Mouse (Mus musculus): Measurements from ENCODE around the gene Agpat3.

The Agpat3 gene

GRCm38 (mm10) chr10:78258142-78258675 is 94.1 kb downstream of the Agpat3 start:
- DNase-seq (ENCODE audit: low spot score), result no peak

DNA sequence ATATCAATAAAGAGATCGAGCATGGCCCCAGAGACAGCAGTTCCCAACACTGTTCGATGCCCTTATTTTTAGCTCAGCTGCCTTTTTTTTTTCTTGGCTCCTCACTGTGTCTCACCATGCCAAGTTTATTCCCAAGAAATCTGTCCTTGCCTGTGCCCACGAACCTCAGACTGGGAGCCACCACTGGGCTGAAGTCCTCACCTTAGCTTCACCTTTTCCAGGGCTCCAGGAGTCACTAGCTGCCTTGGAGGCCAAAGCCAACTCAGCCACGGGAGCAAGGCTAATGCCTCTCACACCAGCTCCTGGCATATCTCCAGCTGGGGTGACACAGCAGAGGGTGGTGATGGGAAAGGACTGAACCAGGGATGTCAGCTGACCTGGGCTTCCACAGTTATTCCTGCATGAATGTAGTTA is 96.6 kb downstream of the Agpat3 start:
- DNase-seq (ENCODE audit: low spot score), result no peak

- no peak for DNase-seq (ENCODE audit: low spot score)
These were observed 105.1 kb downstream of the Agpat3 start for GRCm38 (mm10) chr10:78247206-78247605.

DNA sequence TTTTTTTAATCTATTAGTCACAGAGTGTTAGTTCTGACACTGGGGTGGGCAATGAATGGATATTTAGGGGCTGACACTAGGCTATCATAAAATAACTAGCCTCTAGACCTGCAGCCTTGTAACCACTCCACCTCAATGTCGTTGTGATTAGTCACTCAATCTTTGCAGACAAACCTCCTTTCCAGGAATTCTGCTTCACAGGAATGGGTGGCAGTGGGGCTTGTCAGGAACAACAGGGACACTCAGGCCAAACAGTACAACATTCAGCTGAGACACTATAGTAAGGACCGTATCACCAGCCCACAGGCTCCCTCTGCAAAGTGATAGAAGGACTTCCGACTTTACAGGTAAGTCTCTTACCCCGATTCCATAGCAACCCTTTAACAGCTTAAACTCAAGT is 105.6 kb downstream of the Agpat3 start:
- DNase-seq (ENCODE audit: low spot score), result no peak

GRCm38 (mm10) chr10:78245225-78245547 is 107.1 kb downstream of the Agpat3 start:
- no peak for DNase-seq (ENCODE audit: low spot score)

DNA sequence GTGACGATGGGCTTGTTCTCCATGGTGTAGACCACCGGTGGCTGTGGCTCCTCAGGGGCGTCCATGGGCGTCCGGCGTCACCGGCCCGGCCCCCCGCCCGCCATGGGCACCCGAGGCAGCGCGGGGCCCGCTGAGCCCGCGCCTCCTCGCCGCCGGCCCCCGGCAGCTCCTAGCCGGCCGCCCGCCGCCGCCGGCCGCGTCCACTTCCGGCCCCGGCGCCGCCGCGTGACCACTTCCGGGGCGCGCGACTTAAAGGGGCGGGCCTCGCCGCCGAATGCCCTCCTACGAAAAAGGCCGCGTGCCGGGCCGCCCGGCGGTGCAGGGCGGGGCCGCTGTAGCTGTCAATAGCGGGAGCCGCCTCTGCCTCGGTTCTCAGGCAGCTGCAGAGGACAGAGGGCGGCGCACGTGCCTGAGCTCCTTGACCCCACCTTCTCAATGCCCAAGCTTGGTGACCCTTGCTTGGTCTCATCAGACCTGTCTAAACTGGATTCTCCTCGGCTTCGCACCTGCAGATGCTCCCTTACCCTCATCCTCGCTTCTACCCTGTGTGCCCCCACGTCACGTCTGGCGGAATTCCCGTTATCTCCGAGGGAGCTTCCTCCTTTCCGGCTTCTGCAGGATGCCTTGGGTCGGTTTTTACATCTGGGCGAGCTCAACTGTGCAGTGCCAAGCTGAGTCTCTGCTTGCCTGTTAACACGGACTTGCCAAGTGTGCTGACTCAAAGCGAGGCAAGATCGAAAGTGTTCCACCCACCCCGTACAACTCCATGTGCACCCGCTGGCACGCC is 107.7 kb downstream of the Agpat3 start, which contains the start of gene Trappc10:
Gene Trappc10, minus strand, starts transcription at position 204 of the 787 bp plus-strand sequence.
- DNase-seq (ENCODE audit: low spot score), result peak; percentile 88

GRCm38 (mm10) chr10:78244058-78244437 is 108.2 kb downstream of the Agpat3 start:
- peak; percentile 41 for DNase-seq (ENCODE audit: low spot score)

- DNase-seq (ENCODE audit: low spot score), result no peak
These were observed 113.4 kb downstream of the Agpat3 start for GRCm38 (mm10) chr10:78238926-78239325.

- no peak for DNase-seq (ENCODE audit: low spot score)
These were observed 114.0 kb downstream of the Agpat3 start for GRCm38 (mm10) chr10:78238297-78238696.

- DNase-seq (ENCODE audit: low spot score), result no peak
These were observed 114.5 kb downstream of the Agpat3 start for GRCm38 (mm10) chr10:78237809-78238208.

- no peak for DNase-seq (ENCODE audit: low spot score)
These were observed 115.2 kb downstream of the Agpat3 start for GRCm38 (mm10) chr10:78236885-78237629.

DNA sequence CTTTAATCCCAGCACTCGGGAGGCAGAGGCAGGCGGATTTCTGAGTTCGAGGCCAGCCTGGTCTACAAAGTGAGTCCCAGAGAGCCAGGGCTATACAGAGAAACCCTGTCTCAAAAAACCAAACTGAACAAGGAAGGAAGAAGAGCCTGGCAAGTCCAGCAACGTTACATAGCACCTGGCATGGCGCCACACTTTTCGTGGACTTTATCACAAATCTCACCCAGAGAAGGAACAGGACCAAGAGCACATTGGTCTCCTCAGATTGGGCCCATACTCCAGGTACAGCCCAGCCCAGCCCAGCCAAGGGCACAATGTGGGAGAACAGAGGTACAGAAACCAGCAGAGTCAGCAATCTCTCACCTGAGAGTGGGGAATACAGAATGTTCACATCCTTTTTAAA is 118.5 kb downstream of the Agpat3 start:
- no peak for DNase-seq (ENCODE audit: low spot score)

- DNase-seq (ENCODE audit: low spot score), result no peak
These were observed 119.1 kb downstream of the Agpat3 start for GRCm38 (mm10) chr10:78233161-78233560.

DNA sequence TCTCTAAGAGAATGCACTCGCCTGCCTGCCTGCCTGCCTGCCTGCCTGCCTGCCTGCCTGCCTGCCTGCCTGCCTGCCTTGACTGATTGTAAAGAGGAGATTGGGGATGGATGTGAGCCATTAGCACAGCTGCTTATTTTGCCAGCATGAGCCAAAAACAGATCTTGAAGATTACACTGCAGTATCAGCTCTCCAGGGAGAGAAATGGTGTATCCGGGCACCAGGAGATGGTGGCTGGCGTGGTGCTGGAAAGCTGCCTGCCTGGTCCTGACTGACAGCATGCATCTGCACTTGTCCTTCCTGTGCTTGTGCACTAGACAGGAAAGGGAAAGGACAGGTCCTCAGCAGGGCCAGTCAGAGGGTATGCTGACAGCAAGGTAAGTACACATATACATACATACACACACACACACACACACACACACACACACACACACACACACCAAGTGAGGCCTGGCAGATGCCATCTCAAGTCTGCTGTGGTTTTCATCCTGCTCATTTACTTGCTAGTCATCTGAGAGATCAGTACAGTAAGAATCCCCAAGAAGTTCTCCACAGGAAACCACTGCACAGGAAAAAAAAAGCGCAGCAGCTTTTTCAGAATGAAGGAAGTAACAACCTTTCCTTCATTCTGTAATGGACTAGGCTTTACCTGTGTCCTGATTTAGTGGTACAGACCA is 119.8 kb downstream of the Agpat3 start:
- no peak for DNase-seq (ENCODE audit: low spot score)

DNA sequence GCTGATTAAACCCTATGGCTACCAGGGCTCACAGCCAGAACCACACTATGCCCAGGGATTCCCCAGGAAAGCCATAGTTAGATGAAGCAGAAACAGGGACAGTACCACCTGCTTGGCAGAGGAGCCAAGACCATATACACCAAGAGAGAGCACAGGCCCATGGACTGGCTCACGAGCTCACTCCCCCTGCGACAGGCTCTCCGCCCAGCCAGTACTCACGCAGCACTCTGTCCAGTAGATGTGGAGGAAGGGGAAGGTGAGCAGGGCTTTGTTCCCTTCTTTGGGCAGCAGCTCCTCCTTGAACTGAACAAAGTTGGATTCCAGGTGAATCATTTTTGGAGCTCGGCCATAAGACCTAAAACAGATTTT is 123.7 kb downstream of the Agpat3 start:
- no peak for DNase-seq (ENCODE audit: low spot score)

DNA sequence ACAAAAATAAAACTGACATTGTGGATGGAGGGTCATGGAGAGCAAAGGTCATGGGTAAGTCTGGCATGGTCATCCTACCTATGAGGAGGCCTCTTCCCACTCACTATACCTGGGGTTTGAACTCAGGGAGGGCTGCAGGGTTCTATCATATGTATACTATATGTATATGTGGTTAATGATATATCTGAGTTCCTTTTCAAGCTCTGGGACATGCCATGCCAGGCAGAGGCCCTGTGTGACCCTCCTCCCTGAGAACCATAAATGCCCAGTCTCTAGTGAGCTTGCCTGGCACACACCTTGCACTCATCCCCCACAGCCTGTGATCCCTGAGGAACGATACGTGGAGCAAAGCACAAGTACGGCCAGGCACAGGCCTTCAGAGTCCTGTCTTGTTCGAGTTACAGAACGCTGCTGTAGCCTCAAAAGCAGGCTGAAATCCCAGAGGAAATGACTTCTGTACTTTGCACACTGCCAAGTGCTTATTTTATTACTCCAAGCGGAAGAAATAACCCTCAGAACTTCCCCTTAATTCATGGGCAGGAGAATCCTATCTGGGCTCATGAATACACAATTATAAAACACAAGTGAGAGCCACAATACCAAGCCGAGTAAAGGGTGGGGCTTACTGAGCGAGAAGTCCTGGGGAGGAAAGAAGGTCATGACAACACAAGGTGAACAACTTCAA is 124.3 kb downstream of the Agpat3 start:
- DNase-seq (ENCODE audit: low spot score), result no peak

DNA sequence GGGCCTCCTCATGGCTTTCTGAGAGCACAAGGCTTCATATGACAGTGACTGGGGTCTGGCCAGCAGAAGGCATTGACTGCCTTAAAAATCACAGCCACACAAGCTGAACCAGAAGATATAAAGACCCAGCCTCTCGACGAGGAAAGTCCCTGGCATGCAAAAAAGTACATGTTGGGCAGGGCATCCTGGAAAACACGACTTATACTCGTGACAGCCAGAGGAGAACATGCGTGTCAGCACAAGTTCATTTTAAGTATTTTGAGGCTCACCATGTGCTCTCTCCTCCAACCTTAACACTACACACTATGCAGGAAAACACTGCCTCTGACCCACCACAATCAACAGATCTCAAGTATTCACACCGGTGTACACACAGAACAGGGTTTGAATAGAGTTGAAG is 128.2 kb downstream of the Agpat3 start:
- DNase-seq (ENCODE audit: low spot score), result no peak

DNA sequence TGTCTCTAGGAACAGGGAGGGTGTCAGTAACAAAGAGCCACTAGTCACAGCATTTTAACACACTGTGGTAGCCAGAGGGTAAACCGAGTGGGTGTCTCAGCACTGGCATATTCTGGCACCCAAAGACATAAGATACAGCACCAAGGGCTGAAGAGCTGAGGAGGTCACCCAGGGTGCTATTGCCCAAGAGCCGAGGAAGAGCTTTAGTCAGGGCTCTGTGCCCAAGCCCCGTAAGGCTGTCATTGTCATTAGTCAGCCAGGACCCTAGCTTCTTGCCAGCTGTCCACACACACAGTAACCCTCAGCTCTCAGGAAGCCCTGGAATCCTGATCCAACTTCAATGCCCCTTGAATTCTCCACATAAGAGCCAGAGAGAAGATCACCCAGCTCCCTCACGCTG is 129.4 kb downstream of the Agpat3 start:
- DNase-seq (ENCODE audit: low spot score), result no peak

DNA sequence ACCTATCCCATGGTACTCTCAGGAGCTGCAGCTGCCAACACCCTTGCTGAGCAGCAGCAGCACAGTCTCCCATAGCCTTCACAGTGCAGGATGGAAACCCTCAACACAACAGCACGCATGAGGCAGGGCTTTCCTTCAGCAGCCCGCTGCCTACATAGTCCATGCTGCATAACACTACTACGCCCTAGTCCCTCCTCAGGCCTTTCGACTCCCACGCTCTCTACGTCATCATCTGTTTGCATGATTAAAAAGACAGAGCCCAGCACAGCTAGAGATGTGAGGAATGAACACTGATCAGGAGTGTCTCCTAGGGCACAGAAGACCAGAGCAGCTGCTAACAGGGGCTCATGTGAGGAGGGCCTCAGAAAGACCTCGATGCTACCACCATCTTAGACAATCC is 131.0 kb downstream of the Agpat3 start:
- no peak for DNase-seq (ENCODE audit: low spot score)

- DNase-seq (ENCODE audit: low spot score), result no peak
These were observed 132.8 kb downstream of the Agpat3 start for GRCm38 (mm10) chr10:78219528-78219927.

All from ovary, postnatal 36 days (tissue).